Mouse (Mus musculus) embryonic facial prominence, embryonic 14.5 days (tissue): ENCODE measurements around the gene Cysrt1. TPM values are rescaled to one million over a fixed set of nuclear protein-coding genes. Genes with fewer than 3 reads are reported as not detected.

Source experiments
- ATAC-seq: fragments of 200-750 bp; cut with Nextera tagmentation; 2 replicates; pipeline ENCODE4 v1.8.0; 2017; ENCODE audit warnings: low read depth, moderate number of reproducible peaks, moderate TSS enrichment
- DNase-seq: peaks from one replicate; pipeline ENCODE4 v3.0.0-alpha.2; 2015; ENCODE audit warnings: low spot score
- H3K27ac ChIP-seq: fragments of 300-500 bp; sonication (generic); replicated peaks from 2 replicates; pipeline ENCODE4 v1.5.1; 2014; ENCODE audit warnings: low read depth, mild to moderate bottlenecking, low read length, moderate library complexity
- H3K27me3 ChIP-seq: fragments of 300-500 bp; sonication (generic); replicated peaks from 2 replicates; pipeline ENCODE4 v1.6.1; 2014; ENCODE audit warnings: low read length; ENCODE audit not compliant: control insufficient read depth, insufficient read depth
- H3K36me3 ChIP-seq: fragments of 300-500 bp; sonication (generic); 2 replicates; pipeline ENCODE4 v1.6.1; 2014; ENCODE audit warnings: low read length, mixed read lengths; ENCODE audit not compliant: control insufficient read depth, insufficient read depth
- H3K4me1 ChIP-seq: fragments of 300-500 bp; sonication (generic); 2 replicates; pipeline ENCODE4 v1.6.1; 2014; ENCODE audit warnings: antibody characterized with exemption, low read length; ENCODE audit not compliant: control insufficient read depth, insufficient read depth
- H3K4me2 ChIP-seq: fragments of 300-500 bp; sonication (generic); 2 replicates; pipeline ENCODE4 v1.6.1; 2014; ENCODE audit warnings: low read depth, mild to moderate bottlenecking, low read length, moderate library complexity, mixed read lengths
- H3K4me3 ChIP-seq: fragments of 300-500 bp; sonication (generic); 2 replicates; pipeline ENCODE4 v1.5.1; 2014; ENCODE audit warnings: low read depth, mild to moderate bottlenecking, low read length
- H3K9ac ChIP-seq: fragments of 300-500 bp; sonication (generic); 2 replicates; pipeline ENCODE4 v1.6.1; 2014; ENCODE audit warnings: low read depth, mild to moderate bottlenecking, low read length, moderate library complexity, mixed read lengths
- H3K9me3 ChIP-seq: fragments of 300-500 bp; sonication (generic); 2 replicates; pipeline ENCODE4 v1.6.1; 2016; ENCODE audit warnings: low read length; ENCODE audit not compliant: control insufficient read depth
- WGBS: fragments of 180-500 bp; shearing (Covaris S2); extraction: QIAGEN DNeasy Blood & Tissue Kit; methylation state at CpG from one replicate; pipeline ENCODE4 v1.1.7; 2014; 5-methylcytosine and 5-hydroxymethylcytosine counted together
- polyA plus RNA-seq: library from polyadenylated mRNA; unstranded; fragments of >200 nt; fragmentation: Nextera tagmentation; extraction: Ambion mirVana; gene quantifications from 2 replicates; pipeline ENCODE4 v1.2.1, GENCODE M21; 2014

The Cysrt1 gene
- polyA plus RNA-seq, 1 experiment from 2014 or later: 10.2 TPM

DNA sequence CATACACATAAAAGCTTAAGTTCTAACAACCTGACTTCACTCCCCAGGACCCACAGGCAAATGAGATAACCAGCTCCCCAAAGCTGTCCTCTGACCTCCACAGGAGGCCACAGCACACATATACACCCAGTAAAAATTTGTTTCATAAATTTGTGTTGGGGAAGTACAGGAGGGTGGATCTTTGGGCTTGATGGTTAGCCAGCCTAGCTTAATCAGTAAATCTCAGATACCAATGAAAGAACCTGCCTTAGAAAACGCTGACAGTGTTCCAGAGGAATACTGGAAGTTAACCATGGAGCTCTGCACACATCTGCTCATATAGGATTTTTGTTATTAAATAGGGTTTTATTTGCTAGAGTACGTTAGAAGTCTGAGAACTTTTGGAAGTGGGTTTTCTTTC is 24.6 kb downstream of the Cysrt1 start:
- ATAC-seq (no peak), DNase-seq (no peak)
- Histone ChIP-seq H3K9me3 (no peaks in the 10 kb centered on the region), H3K4me2 (no peak overlapping the region), H3K27me3 (no peaks in the 10 kb centered on the region), H3K27ac (no peak overlapping the region), H3K9ac (no peak overlapping the region), H3K4me3 (no peak overlapping the region), H3K4me1 (no peaks in the 10 kb centered on the region), H3K36me3 (peaks cover 10% of the 10 kb centered on the region)
- 51% methylated on average over 2 of the region's 2 CpGs for WGBS

DNA sequence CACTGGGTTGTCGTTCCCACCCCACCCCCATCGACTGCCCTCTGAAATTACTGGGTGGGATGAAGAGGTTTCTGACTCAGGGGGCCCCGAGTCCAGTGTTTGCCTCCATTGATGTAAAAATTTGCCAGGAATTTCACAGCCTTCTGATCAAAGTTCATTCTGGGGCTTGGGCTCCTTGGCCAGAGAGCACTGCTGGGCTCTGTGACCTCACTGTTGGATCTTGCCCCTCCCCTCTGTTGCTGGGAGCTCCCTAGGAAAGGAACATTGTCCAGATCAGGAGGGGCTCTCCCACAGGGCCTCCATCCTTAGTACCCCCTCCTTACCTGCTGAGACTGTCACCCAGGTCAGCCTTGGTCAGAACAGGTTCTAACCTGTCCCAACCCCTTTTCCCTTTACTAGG is 27.8 kb downstream of the Cysrt1 start, which contains the start of gene Stpg3:
Gene Stpg3, minus strand, starts transcription at position 194 of the 400 bp plus-strand sequence.
- no peak for ATAC-seq
- H3K36me3 ChIP-seq: no peaks in the 10 kb centered on the region

DNA sequence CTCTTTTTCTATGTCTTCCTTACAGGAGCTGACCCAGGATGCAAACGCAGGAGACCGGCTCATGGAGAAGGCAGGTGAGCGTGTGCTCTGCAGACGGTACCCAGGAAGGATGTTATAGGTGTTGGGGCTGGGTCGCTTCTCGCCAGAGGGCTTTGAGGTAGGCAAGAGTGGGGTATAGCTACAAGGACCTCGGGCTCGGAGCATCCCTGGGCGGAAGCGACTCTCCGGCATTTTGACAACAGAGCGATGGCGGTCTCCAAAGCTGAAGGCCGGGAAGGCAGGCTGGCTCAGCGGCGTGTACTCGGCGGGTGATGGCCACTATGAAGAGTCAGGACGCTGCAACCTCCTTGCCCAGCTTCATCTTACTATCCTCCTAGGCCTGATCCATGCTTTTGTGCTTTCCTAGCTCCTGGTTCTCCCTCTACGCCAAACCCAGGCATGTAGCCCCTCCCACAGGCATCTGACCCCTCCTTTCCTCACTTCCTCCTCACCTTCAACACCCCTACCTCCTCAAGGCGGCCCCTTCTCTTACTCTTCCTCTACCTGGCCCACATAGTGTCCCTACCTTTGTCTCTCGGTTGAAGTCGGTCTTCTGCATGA is 28.9 kb downstream of the Cysrt1 start:
- H3K4me2 ChIP-seq: no peak overlapping the region
- no peak for DNase-seq
- no peak overlapping the region for H3K9ac ChIP-seq
- H3K4me3 ChIP-seq: no peak overlapping the region
- H3K27me3 ChIP-seq: no peaks in the 10 kb centered on the region
- no peak overlapping the region for H3K27ac ChIP-seq
- peaks cover 8% of the 10 kb centered on the region; the same call in 1 of the 2 replicates for H3K36me3 ChIP-seq
- 71% methylated on average over 17 of the region's 23 CpGs for WGBS
- no peaks in the 10 kb centered on the region for H3K9me3 ChIP-seq
- no peak for ATAC-seq
- H3K4me1 ChIP-seq: peaks cover 11% of the 10 kb centered on the region

More for the DNA sequence above, 27.8 kb downstream of the Cysrt1 start, which contains the start of gene Stpg3:
- no peak for DNase-seq
- Histone ChIP-seq H3K4me2 (no peak within 1 kb of the TSS), H3K27me3 (no peaks in the 10 kb centered on the region), H3K4me3 (no peak within 1 kb of the TSS), H3K9ac (no peak within 1 kb of the TSS), H3K4me1 (peaks cover 11% of the 10 kb centered on the region), H3K27ac (no peak within 1 kb of the TSS), H3K9me3 (no peaks in the 10 kb centered on the region)
- WGBS: 68% methylated on average over 3 of the region's 3 CpGs

DNA sequence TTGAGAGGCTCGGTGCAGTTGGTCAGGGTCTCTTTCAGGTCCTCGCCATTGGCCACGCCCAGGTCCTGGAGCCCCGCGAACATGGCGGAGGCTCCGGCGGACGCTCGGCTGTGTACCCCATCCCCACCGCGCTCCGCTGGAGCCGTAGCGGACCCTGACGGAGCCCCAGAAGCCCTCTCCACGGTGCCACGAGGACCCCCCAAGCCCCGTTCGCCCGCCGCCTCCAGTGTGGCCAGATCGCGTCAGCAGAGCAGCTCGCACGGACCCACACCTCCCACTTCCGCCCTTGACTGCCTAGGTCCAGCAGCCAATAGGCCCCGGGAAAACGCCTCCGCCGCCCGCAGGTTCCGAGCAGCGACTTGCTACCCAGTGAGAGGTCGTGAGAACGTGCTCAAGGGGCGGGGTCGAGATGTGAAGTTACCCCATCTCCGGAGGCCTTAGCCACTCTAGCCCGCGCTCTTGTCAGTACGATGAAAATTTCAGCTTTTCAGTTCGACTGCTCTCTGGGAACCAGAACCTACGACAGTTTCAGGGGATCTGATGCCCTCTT is 31.1 kb downstream of the Cysrt1 start, which contains the start of gene Nelfb:
Gene Nelfb, minus strand, starts transcription at position 369 of the 550 bp plus-strand sequence.
- Histone ChIP-seq H3K27me3 (no peaks in the 10 kb centered on the region), H3K9ac (peak within 1 kb of the TSS; percentile 88), H3K36me3 (peaks cover 26% of the 10 kb centered on the region), H3K4me3 (peak within 1 kb of the TSS; percentile 85), H3K9me3 (no peaks in the 10 kb centered on the region), H3K4me1 (peaks cover 11% of the 10 kb centered on the region), H3K4me2 (peak within 1 kb of the TSS; percentile 74), H3K27ac (peak within 1 kb of the TSS; percentile 91)
- WGBS: 0% methylated on average over 25 of the region's 44 CpGs
- ATAC-seq (peak; percentile 97), DNase-seq (peak; percentile 96)

DNA sequence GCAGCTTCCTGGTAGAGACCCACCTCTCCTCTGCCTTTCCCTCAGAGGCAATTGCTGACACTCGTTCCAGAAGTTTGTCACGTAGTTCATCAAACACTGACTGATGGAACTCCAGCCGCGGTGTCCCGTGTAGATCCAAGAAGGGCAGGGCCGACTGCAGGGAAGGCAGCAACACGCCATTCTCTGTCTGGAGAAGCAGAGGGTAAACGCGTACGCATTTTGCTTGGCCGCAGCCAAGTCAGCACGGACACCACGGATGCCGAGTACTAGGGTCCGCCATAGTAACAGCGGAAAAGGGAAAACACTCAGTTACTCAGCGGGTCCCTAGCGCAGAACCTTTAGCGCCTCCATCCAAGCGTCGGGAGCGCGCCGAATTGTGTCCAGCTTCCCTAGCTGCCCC is 31.6 kb downstream of the Cysrt1 start:
- H3K4me3 ChIP-seq: peak overlapping the region; percentile 85
- H3K27me3 ChIP-seq: no peaks in the 10 kb centered on the region
- H3K4me2 ChIP-seq: peak overlapping the region; percentile 74
- ATAC-seq (no peak), DNase-seq (no peak)
- under 1% methylated on average over 22 of the region's 24 CpGs for WGBS
- no peaks in the 10 kb centered on the region for H3K9me3 ChIP-seq
- peaks cover 31% of the 10 kb centered on the region for H3K36me3 ChIP-seq
- H3K4me1 ChIP-seq: peaks cover 11% of the 10 kb centered on the region
- peak overlapping the region; percentile 91 for H3K27ac ChIP-seq
- peak overlapping the region; percentile 88 for H3K9ac ChIP-seq

DNA sequence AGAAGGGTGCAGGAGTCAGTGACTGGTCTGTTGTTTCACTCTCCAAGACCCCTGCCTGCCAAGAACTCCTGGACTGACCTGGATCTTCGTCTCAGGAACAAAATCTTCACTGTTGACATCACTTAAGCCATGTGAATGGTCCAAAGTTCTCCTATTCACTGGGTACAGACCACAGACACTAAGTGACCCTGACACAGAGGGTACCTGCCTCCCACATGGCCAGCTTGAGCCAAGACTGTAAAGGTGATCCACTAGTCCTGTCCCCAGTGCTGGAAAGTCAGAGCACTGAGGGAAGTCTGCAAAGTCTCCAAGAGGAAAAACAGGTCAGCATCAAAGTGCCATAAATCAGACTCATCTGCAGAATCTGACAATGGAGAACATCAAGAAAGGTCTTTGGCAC is 34.7 kb downstream of the Cysrt1 start:
- H3K4me1 ChIP-seq: peaks cover 11% of the 10 kb centered on the region
- H3K9me3 ChIP-seq: no peaks in the 10 kb centered on the region
- DNase-seq (no peak), ATAC-seq (no peak)
- 72% methylated on average over 1 of the region's 1 CpGs for WGBS
- peaks cover 62% of the 10 kb centered on the region for H3K36me3 ChIP-seq
- no peak overlapping the region for H3K9ac ChIP-seq
- H3K27me3 ChIP-seq: no peaks in the 10 kb centered on the region
- no peak overlapping the region for H3K27ac ChIP-seq
- no peak overlapping the region for H3K4me3 ChIP-seq
- H3K4me2 ChIP-seq: no peak overlapping the region

DNA sequence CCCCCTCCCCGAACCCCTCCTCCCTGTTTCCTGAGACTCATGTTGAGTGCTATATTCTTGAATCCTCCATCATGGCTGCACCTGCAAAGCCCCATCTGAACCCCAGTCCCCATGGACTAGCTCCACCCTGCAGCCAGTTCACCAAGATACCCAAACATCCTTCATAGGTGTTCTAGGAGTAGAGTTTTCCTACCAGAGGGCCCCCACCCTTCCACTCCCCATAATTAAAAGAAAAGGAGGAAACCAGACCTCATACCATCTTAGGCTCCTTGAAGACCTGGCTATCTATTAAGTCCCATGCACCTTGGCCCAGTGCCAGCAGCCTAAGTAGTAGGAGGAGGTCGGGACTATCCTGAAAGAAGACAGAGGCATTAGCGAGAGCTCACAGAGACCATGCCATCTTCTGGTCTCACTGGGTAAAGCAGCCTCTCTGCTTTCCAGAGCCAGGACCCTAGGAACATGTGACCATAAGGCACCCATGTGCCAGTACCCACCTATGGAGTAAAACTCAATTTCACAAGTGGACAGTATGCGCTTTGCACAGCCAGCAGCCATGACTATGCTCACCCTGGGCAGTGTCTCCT is 38.5 kb downstream of the Cysrt1 start:
- Histone ChIP-seq H3K27me3 (no peaks in the 10 kb centered on the region), H3K9me3 (no peaks in the 10 kb centered on the region), H3K27ac (no peak overlapping the region), H3K4me1 (no peaks in the 10 kb centered on the region), H3K36me3 (peaks cover 95% of the 10 kb centered on the region), H3K9ac (no peak overlapping the region), H3K4me3 (no peak overlapping the region), H3K4me2 (no peak overlapping the region)
- ATAC-seq (no peak), DNase-seq (no peak)
- 63% methylated on average over 4 of the region's 4 CpGs for WGBS

DNA sequence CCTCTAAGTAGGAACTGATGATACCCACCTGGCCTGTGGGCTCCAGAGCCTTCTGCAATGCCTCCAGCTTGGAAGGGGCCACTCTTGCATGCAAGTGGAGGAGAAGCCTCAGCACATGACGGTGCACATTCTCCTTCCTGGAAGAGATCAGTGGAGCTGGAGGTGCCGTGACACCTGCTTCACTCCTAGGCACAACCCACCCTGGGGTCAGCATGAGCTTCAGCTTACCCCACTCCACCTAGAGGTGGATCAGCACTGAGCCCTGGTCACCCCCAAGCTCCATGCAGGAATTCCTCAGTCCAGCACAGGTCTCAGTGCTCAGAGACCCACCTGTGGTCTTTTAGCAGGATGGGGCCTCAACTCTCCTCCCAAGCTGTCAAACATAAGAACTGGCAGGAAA is 41.6 kb downstream of the Cysrt1 start:
- DNase-seq: no peak
- H3K4me1 ChIP-seq: no peaks in the 10 kb centered on the region
- peaks cover 76% of the 10 kb centered on the region for H3K36me3 ChIP-seq
- no peak overlapping the region for H3K4me3 ChIP-seq
- no peak overlapping the region for H3K4me2 ChIP-seq
- H3K9me3 ChIP-seq: no peaks in the 10 kb centered on the region
- no peak overlapping the region for H3K9ac ChIP-seq
- no peak for ATAC-seq
- no peak overlapping the region for H3K27ac ChIP-seq
- peaks cover 14% of the 10 kb centered on the region for H3K27me3 ChIP-seq
- 100% methylated on average over 2 of the region's 2 CpGs for WGBS
